Mouse (Mus musculus) forebrain, embryonic 12.5 days (tissue): ENCODE results near the gene Nav2. TPM values are rescaled to one million over a fixed set of nuclear protein-coding genes. Genes with fewer than 3 reads are reported as not detected.

Experiments
- ATAC-seq: fragments of 200-750 bp; cut with Nextera tagmentation; 2 replicates; pipeline ENCODE4 v1.8.0; 2017; ENCODE audit warnings: moderate TSS enrichment; ENCODE audit not compliant: low FRiP score
- H3K27ac ChIP-seq: fragments of 300-500 bp; sonication (generic); 2 replicates; pipeline ENCODE4 v1.5.1; 2016; ENCODE audit warnings: mild to moderate bottlenecking
- H3K27me3 ChIP-seq: fragments of 300-500 bp; sonication (generic); 2 replicates; pipeline ENCODE4 v1.6.1; 2016; ENCODE audit warnings: mild to moderate bottlenecking
- H3K36me3 ChIP-seq: fragments of 300-500 bp; sonication (generic); replicated peaks from 2 replicates; pipeline ENCODE4 v1.6.1; 2016; ENCODE audit warnings: mild to moderate bottlenecking
- H3K4me1 ChIP-seq: fragments of 300-500 bp; sonication (generic); 2 replicates; pipeline ENCODE4 v1.6.1; 2016
- H3K4me2 ChIP-seq: fragments of 300-500 bp; sonication (generic); 2 replicates; pipeline ENCODE4 v1.6.1; 2016; ENCODE audit warnings: mild to moderate bottlenecking, moderate library complexity
- H3K4me3 ChIP-seq: fragments of 300-500 bp; sonication (generic); replicated peaks from 2 replicates; pipeline ENCODE4 v1.5.1; 2016; ENCODE audit warnings: mild to moderate bottlenecking
- H3K9ac ChIP-seq: fragments of 300-500 bp; sonication (generic); 2 replicates; pipeline ENCODE4 v1.6.1; 2016; ENCODE audit warnings: mild to moderate bottlenecking
- H3K9me3 ChIP-seq: fragments of 300-500 bp; sonication (generic); 2 replicates; pipeline ENCODE4 v1.6.1; 2016
- WGBS: fragments of 180-500 bp; shearing (Covaris S2); methylation state at CpG from one replicate; pipeline ENCODE4 v1.1.7; 2016; 5-methylcytosine and 5-hydroxymethylcytosine counted together
- polyA plus RNA-seq: library from polyadenylated mRNA; unstranded; fragments of >200 nt; fragmentation: Nextera tagmentation; extraction: Ambion mirVana; gene quantifications from 2 replicates; pipeline ENCODE4 v1.2.1, GENCODE M21; 2016

The Nav2 gene
- polyA plus RNA-seq, 1 experiment from 2014 or later = 10.9 TPM

GRCm38 (mm10) chr7:49393857-49394256 is 485.3 kb downstream of the Nav2 start:
- WGBS = 88% methylated on average over 7 of the region's 7 CpGs

GRCm38 (mm10) chr7:49396202-49396601 is 487.7 kb downstream of the Nav2 start:
- no peaks in the 10 kb centered on the region for H3K9me3 ChIP-seq
- no peaks in the 10 kb centered on the region for H3K27me3 ChIP-seq
- WGBS = 91% methylated on average over 1 of the region's 1 CpGs
- no peak overlapping the region for H3K4me3 ChIP-seq
- no peak overlapping the region for H3K4me2 ChIP-seq
- no peak overlapping the region for H3K9ac ChIP-seq
- no peak for ATAC-seq
- no peaks in the 10 kb centered on the region for H3K36me3 ChIP-seq
- H3K27ac ChIP-seq = no peak overlapping the region
- peaks cover 40% of the 10 kb centered on the region for H3K4me1 ChIP-seq

More at GRCm38 (mm10) chr7:49393857-49394256, 485.3 kb downstream of the Nav2 start:
- Histone ChIP-seq H3K27ac (no peak overlapping the region), H3K27me3 (no peaks in the 10 kb centered on the region), H3K9me3 (no peaks in the 10 kb centered on the region), H3K9ac (no peak overlapping the region), H3K4me1 (peaks cover 39% of the 10 kb centered on the region), H3K4me3 (no peak overlapping the region), H3K36me3 (no peaks in the 10 kb centered on the region), H3K4me2 (no peak overlapping the region)
- no peak for ATAC-seq

DNA sequence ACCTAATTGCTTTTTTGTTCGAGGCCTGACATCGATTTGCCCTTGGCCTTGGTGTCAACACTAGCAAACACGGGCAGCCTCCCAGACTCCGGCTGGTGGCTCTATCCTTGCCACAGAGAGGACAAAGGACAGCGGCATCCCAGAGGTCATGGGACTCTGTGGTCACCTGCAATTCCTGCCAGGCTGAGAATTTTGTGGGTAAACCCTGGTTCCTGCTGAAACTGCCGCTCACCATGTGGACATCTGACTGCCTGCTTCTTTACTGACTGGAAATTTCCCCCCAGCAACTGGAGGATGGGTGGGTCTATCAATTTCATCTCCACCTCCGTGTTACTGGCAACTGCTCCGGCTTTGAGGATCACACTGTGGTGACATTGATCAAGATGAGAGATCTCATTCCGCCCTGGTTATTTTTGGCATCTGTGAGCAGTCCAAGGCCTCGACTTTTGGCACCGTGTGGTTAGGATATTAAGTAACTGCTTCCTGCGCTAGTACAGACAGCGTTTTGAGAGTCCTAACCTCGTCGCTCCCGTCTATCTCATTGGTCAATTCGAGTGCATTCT is 489.0 kb downstream of the Nav2 start:
- no peak overlapping the region for H3K4me2 ChIP-seq
- 84% methylated on average over 17 of the region's 17 CpGs for WGBS
- peaks cover 34% of the 10 kb centered on the region for H3K4me1 ChIP-seq
- no peaks in the 10 kb centered on the region for H3K27me3 ChIP-seq
- no peak overlapping the region for H3K4me3 ChIP-seq
- no peaks in the 10 kb centered on the region for H3K36me3 ChIP-seq
- ATAC-seq = no peak
- H3K9ac ChIP-seq = no peak overlapping the region
- H3K9me3 ChIP-seq = no peaks in the 10 kb centered on the region
- H3K27ac ChIP-seq = no peak overlapping the region

DNA sequence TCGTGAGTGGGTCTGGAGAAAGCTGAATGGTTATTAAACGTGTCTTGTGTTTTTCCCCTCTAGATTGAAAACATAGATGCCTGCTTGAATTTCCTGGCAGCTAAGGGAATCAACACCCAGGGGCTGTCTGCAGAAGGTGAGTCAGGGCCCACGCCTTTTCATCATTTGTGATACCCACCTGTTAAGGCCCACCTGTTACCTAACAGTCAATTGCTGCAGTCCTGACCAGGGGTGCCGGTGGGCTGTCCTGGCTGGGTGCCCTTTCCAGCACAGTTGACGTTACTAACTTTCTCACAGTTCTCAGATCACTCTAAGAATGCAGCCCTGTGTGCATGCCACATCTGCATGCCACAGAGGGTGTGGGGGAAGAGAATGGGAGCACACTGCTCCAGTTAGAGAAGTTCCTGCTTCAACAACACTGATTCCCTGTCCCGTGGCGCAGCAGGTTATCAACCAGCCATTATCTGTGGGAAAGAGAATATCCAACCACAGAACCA is 489.6 kb downstream of the Nav2 start:
- Histone ChIP-seq H3K4me1 (peaks cover 29% of the 10 kb centered on the region), H3K4me3 (no peak overlapping the region), H3K27me3 (no peaks in the 10 kb centered on the region), H3K36me3 (no peaks in the 10 kb centered on the region), H3K9ac (no peak overlapping the region), H3K9me3 (no peaks in the 10 kb centered on the region), H3K27ac (no peak overlapping the region), H3K4me2 (no peak overlapping the region)
- no peak for ATAC-seq
- 78% methylated on average over 7 of the region's 7 CpGs for WGBS

DNA sequence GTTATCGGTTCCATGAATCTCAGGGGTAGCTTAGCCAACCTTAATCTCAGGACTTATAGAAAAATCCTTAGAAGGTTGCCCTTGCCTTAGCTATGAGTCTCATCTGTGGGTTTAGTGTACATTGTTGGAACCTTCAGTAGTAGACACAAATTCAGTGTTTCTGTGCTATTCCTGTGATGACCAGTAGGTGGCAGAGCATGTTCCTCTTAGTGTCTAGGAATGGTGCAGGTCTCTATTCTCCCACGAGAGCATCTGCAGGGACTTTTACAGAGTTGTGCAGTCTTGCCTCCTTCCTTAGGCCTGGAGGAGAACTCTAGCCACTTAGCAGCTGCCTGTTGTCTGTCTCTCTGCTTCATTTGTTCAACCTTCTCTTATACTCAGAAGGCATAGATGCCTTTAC is 490.8 kb downstream of the Nav2 start:
- no peaks in the 10 kb centered on the region for H3K9me3 ChIP-seq
- 44% methylated on average over 2 of the region's 2 CpGs for WGBS
- no peak for ATAC-seq
- no peaks in the 10 kb centered on the region for H3K36me3 ChIP-seq
- no peak overlapping the region for H3K27ac ChIP-seq
- no peak overlapping the region for H3K4me2 ChIP-seq
- peaks cover 24% of the 10 kb centered on the region for H3K4me1 ChIP-seq
- no peak overlapping the region for H3K9ac ChIP-seq
- H3K4me3 ChIP-seq = no peak overlapping the region
- H3K27me3 ChIP-seq = no peaks in the 10 kb centered on the region

DNA sequence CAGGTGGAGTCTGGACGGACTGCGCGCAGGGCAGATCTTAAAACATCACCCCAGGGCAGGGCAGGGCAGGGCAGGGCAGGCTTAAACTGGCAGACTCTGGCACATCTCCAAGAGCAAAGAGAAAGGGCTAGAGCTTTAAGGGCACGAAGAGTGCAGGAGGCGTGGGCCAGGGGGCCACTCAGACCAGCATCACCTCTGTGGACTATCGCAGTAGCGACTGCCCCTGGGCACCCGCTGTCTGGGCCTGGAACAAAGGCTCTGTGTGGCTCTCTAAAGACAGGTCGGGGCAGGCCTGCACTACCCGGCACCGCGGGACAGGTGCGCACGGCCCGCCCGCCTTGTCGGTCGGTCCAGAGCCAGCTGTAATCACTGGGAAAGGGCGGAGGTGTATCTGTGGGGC is 491.9 kb downstream of the Nav2 start:
- Histone ChIP-seq H3K27me3 (peaks cover 4% of the 10 kb centered on the region; the same call in 1 of the 2 replicates), H3K9me3 (no peaks in the 10 kb centered on the region), H3K36me3 (no peaks in the 10 kb centered on the region), H3K9ac (no peak overlapping the region), H3K27ac (no peak overlapping the region), H3K4me3 (no peak overlapping the region), H3K4me2 (no peak overlapping the region), H3K4me1 (peaks cover 24% of the 10 kb centered on the region)
- no peak for ATAC-seq
- 92% methylated on average over 19 of the region's 19 CpGs for WGBS

GRCm38 (mm10) chr7:49402526-49402925 is 494.0 kb downstream of the Nav2 start:
- Histone ChIP-seq H3K9me3 (no peaks in the 10 kb centered on the region), H3K4me2 (no peak overlapping the region), H3K27me3 (peaks cover 7% of the 10 kb centered on the region), H3K9ac (no peak overlapping the region), H3K36me3 (no peaks in the 10 kb centered on the region), H3K27ac (no peak overlapping the region), H3K4me1 (peaks cover 14% of the 10 kb centered on the region), H3K4me3 (no peak overlapping the region)
- no peak for ATAC-seq
- WGBS = 96% methylated on average over 5 of the region's 5 CpGs

DNA sequence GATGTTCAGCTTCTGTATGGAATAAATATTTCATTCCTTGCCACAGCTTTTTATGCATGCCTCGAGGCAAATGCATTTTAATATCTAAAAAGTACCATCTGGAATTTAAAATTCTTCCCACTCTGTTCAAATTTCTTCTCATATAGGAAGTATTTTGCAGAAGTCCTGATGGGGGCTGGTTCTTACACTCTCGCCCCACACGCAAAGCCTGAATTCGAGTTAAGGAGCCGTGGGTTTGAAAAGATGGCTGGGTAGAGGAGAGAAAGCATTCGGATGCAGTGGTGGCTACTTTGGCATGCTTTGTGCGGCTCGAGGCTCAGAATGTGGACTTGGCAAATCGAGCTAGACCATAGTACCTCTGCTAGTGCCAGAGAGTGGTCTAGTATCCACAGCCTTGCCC is 499.2 kb downstream of the Nav2 start:
- ATAC-seq = no peak
- Histone ChIP-seq H3K4me2 (no peak overlapping the region), H3K36me3 (no peaks in the 10 kb centered on the region), H3K27me3 (peaks cover 19% of the 10 kb centered on the region), H3K4me3 (no peak overlapping the region), H3K27ac (no peak overlapping the region), H3K4me1 (peaks cover 12% of the 10 kb centered on the region), H3K9ac (no peak overlapping the region), H3K9me3 (no peaks in the 10 kb centered on the region; the same call in 1 of the 2 replicates)
- WGBS = 92% methylated on average over 9 of the region's 9 CpGs

DNA sequence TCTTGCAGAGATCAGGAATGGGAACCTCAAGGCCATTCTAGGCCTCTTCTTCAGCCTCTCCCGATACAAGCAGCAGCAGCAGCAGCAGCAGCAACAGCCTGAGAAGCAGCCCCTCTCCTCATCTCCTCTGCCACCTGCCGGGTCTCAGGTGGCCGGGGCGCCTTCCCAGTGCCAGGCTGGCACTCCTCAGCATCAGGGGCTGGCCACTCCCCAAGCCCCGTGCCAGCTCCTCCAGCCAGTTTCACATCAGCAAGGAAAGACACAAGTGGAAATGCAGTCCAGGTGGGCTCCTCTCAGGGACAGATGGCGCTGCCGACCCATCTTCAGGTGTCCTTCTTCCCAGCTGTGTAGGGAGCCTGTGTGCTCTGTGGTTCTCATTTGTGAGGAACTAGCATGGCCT is 500.1 kb downstream of the Nav2 start:
- H3K9me3 ChIP-seq = no peaks in the 10 kb centered on the region; the same call in 1 of the 2 replicates
- H3K4me3 ChIP-seq = no peak overlapping the region
- peaks cover 12% of the 10 kb centered on the region for H3K4me1 ChIP-seq
- H3K27ac ChIP-seq = no peak overlapping the region
- no peak for ATAC-seq
- 90% methylated on average over 7 of the region's 7 CpGs for WGBS
- H3K4me2 ChIP-seq = no peak overlapping the region
- no peak overlapping the region for H3K9ac ChIP-seq
- H3K36me3 ChIP-seq = no peaks in the 10 kb centered on the region
- H3K27me3 ChIP-seq = peaks cover 19% of the 10 kb centered on the region

DNA sequence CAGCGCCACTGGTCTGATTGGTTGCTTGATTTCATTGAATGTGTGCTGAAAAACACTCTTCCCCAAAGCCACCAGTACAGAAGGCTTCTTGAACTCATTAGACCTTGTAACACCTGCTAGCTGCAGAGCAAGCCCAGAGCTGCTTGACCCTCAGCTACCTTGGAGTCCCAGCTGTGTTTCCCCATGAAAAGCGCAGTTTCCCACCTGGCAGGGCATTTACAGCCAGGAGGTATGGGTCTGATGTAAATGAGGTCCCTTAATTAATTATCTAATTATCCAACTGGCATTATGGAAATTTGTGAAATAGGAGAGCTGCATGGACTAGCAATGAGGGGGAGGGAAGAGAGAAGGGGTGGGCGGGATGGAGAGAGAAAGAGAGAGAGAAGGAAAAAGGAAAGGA is 500.7 kb downstream of the Nav2 start:
- Histone ChIP-seq H3K27me3 (peaks cover 19% of the 10 kb centered on the region), H3K4me2 (no peak overlapping the region), H3K9ac (no peak overlapping the region), H3K36me3 (no peaks in the 10 kb centered on the region), H3K9me3 (no peaks in the 10 kb centered on the region; the same call in 1 of the 2 replicates), H3K4me1 (peaks cover 12% of the 10 kb centered on the region), H3K4me3 (no peak overlapping the region), H3K27ac (no peak overlapping the region)
- peak; percentile 6; the same call in 1 of the 2 replicates for ATAC-seq
- 50% methylated on average over 3 of the region's 3 CpGs for WGBS

GRCm38 (mm10) chr7:49410188-49410587 is 501.7 kb downstream of the Nav2 start:
- WGBS = 94% methylated on average over 5 of the region's 5 CpGs
- Histone ChIP-seq H3K9me3 (no peaks in the 10 kb centered on the region; the same call in 1 of the 2 replicates), H3K27ac (no peak overlapping the region), H3K9ac (no peak overlapping the region), H3K4me1 (peaks cover 12% of the 10 kb centered on the region), H3K27me3 (peaks cover 17% of the 10 kb centered on the region), H3K4me3 (no peak overlapping the region), H3K4me2 (no peak overlapping the region), H3K36me3 (no peaks in the 10 kb centered on the region)
- ATAC-seq = no peak

- H3K27me3 ChIP-seq = peaks cover 17% of the 10 kb centered on the region
- no peak overlapping the region for H3K9ac ChIP-seq
- no peaks in the 10 kb centered on the region; the same call in 1 of the 2 replicates for H3K9me3 ChIP-seq
- WGBS = 91% methylated on average over 4 of the region's 4 CpGs
- no peak overlapping the region for H3K4me3 ChIP-seq
- H3K27ac ChIP-seq = no peak overlapping the region
- H3K36me3 ChIP-seq = no peaks in the 10 kb centered on the region
- peaks cover 12% of the 10 kb centered on the region for H3K4me1 ChIP-seq
- ATAC-seq = no peak
- no peak overlapping the region for H3K4me2 ChIP-seq
Observed at GRCm38 (mm10) chr7:49410892-49411291, 502.4 kb downstream of the Nav2 start.

GRCm38 (mm10) chr7:49411803-49412202 is 503.3 kb downstream of the Nav2 start:
- H3K36me3 ChIP-seq = no peaks in the 10 kb centered on the region
- no peak overlapping the region for H3K9ac ChIP-seq
- no peaks in the 10 kb centered on the region; the same call in 1 of the 2 replicates for H3K9me3 ChIP-seq
- peaks cover 12% of the 10 kb centered on the region for H3K4me1 ChIP-seq
- no peak for ATAC-seq
- H3K27ac ChIP-seq = no peak overlapping the region
- no peak overlapping the region for H3K4me3 ChIP-seq
- peaks cover 16% of the 10 kb centered on the region for H3K27me3 ChIP-seq
- 88% methylated on average over 9 of the region's 9 CpGs for WGBS
- no peak overlapping the region for H3K4me2 ChIP-seq
